Mouse (Mus musculus) G1E (cell line): ENCODE data around the gene Sox12. TPM values are rescaled to one million over a fixed set of nuclear protein-coding genes. Genes with fewer than 3 reads are reported as not detected.
"Not testable (repeated sequence)": the region's sequence is repeated elsewhere in the genome, so short reads cannot be mapped to it uniquely, and the experiment has no call there.

Experiments used
- ATAC-seq: 2 replicates; pipeline ENCODE4 v1.8.0; 2016; ENCODE audit warnings: mild to moderate bottlenecking; ENCODE audit not compliant: insufficient number of reproducible peaks, poor library complexity, low FRiP score, severe bottlenecking; ENCODE audit errors: extremely low read depth
- DNase-seq: peaks from one replicate; pipeline ENCODE4 v3.0.0; 2012; ENCODE audit warnings: low spot score
- H3K27me3 ChIP-seq: 2 replicates; pipeline ENCODE4 v1.6.1; 2012; ENCODE audit warnings: mild to moderate bottlenecking, low read length, inconsistent platforms; ENCODE audit not compliant: insufficient read depth
- H3K36me3 ChIP-seq: replicated peaks from 2 replicates; pipeline ENCODE3; 2012; ENCODE audit warnings: mild to moderate bottlenecking, inconsistent platforms
- H3K4me1 ChIP-seq: 2 replicates; pipeline ENCODE4 v1.6.1; 2012; ENCODE audit warnings: low read depth, low read length, inconsistent platforms, mixed read lengths; ENCODE audit not compliant: insufficient read depth
- H3K4me3 ChIP-seq: 2 replicates; pipeline ENCODE4 v1.5.1; 2012; ENCODE audit warnings: low read depth, mild to moderate bottlenecking, inconsistent platforms, low read length, moderate library complexity, mixed read lengths
- H3K9me3 ChIP-seq: replicated peaks from 2 replicates; pipeline ENCODE4 v1.6.1; 2012; ENCODE audit warnings: inconsistent platforms
- CTCF ChIP-seq: IDR thresholded peaks from 2 replicates; pipeline ENCODE4 v1.5.1; 2012; ENCODE audit warnings: low read depth, low read length, inconsistent platforms, mixed read lengths
- GATA1 ChIP-seq: IDR thresholded peaks from 2 replicates; pipeline ENCODE4 v1.6.1; 2012; ENCODE audit warnings: borderline replicate concordance, low read length, inconsistent platforms, mixed read lengths
- GATA2 ChIP-seq: IDR thresholded peaks from 2 replicates; pipeline ENCODE4 v1.6.1; 2012; ENCODE audit warnings: low read depth, low read length, inconsistent platforms, borderline replicate concordance
- POLR2AphosphoS5 ChIP-seq: IDR thresholded peaks from 2 replicates; pipeline ENCODE4 v1.6.1; 2012; ENCODE audit warnings: low read depth, low read length, inconsistent platforms; ENCODE audit not compliant: insufficient replicate concordance
- TAL1 ChIP-seq: conservative IDR thresholded peaks from 2 replicates; pipeline ENCODE4 v1.6.1; 2012; ENCODE audit warnings: low read depth, low read length, inconsistent platforms, mixed read lengths
- polyA plus RNA-seq: library from polyadenylated mRNA; stranded (reverse); fragments of >175 nt; gene quantifications from 2 replicates; pipeline ENCODE4 v1.2.3, GENCODE M21; 2012
- total RNA-seq, 2 experiments: library from RNA; stranded (forward) in 1 of 2; stranded (reverse) in 1 of 2; fragments of 200-1000 nt in 1 of 2; fragments of >200 nt in 1 of 2; fragmentation: Nextera tagmentation in 1 of 2; gene quantifications; 2 replicates each; pipeline ENCODE4 v1.2.3; 2014 to 2017

Gene Sox12
- total and polyA plus RNA-seq, 3 experiments = 0.98 to 60.0 (median 29.4) TPM

- H3K36me3 ChIP-seq = peaks cover 48% of the 10 kb centered on the region
- H3K4me3 ChIP-seq = no peak overlapping the region
- TF ChIP-seq POLR2AphosphoS5 = no peak
- no peak for TF ChIP-seq CTCF
- TF ChIP-seq GATA2 = no peak
- no peak for TF ChIP-seq GATA1
- no peak for TF ChIP-seq TAL1
- ATAC-seq (no peak), DNase-seq (no peak)
- H3K9me3 ChIP-seq = no peaks in the 10 kb centered on the region
- H3K4me1 ChIP-seq = peaks cover 45% of the 10 kb centered on the region
- H3K27me3 ChIP-seq = peaks cover 6% of the 10 kb centered on the region; the same call in 1 of the 2 replicates
Observed at GRCm38 (mm10) chr2:152438963-152439362, 41.1 kb upstream of the Sox12 start.

DNA sequence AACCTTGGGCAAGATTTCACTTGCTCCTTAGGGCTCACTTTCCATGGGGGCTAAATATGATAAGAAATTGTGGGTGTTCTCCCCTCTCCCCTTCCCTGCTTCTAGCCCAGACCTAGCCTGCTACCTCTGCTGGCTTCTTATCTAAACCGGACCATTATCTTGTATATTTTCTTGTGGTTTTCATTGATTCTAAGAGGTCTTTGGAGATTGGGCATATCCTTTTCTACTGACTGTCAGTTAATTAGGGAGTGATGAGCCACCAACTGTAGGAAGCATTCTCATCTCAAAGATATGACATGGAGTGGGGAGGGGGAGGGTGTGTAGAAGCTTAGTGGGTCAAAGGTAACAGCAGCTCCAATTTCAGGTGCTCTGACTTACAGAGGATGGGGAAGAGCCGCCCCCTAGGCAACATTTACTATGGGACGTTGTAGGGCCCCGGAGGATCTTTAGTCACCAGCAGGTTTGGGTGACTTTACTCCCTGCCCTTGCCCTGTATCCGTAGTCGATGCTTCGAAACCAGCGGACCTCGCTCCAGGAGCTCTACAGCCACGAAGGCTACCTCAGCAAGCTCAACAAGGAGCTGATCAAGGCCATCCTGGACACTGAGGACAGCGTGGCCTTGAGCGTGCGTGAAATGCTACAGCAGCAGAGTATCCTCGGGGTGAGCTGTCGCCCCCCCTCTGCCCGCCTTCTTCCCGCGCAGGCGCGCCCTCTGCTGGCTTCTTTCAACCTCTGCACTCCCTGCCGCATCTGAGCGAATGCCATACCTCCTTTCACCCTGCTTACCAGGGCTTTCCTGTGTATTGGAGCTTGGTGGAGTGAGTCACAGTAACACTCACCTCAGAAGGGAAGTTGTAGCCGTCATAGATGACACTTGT lies 39.4 kb upstream of the Sox12 start:
- peak; percentile 47 for ATAC-seq
- Histone ChIP-seq H3K36me3 (peaks cover 40% of the 10 kb centered on the region), H3K27me3 (peaks cover 2% of the 10 kb centered on the region), H3K4me3 (peak overlapping the region; percentile 68), H3K4me1 (peaks cover 48% of the 10 kb centered on the region), H3K9me3 (no peaks in the 10 kb centered on the region)
- DNase-seq = peak; percentile 51
- TF ChIP-seq POLR2AphosphoS5 (no peak), GATA1 (no peak), CTCF (peak; percentile 95), TAL1 (no peak), GATA2 (no peak)

GRCm38 (mm10) chr2:152436405-152436901 lies 38.6 kb upstream of the Sox12 start:
- peaks cover 49% of the 10 kb centered on the region for H3K4me1 ChIP-seq
- no peaks in the 10 kb centered on the region for H3K9me3 ChIP-seq
- H3K36me3 ChIP-seq = peaks cover 39% of the 10 kb centered on the region
- ATAC-seq = no peak
- TF ChIP-seq TAL1 = no peak
- TF ChIP-seq CTCF = no peak
- TF ChIP-seq POLR2AphosphoS5 = no peak
- no peak for TF ChIP-seq GATA2
- TF ChIP-seq GATA1 = no peak
- no peak for DNase-seq
- peak overlapping the region; percentile 37; the same call in 1 of the 2 replicates for H3K4me3 ChIP-seq
- peaks cover 2% of the 10 kb centered on the region for H3K27me3 ChIP-seq

GRCm38 (mm10) chr2:152428481-152428880 lies 30.6 kb upstream of the Sox12 start:
- not testable (repeated sequence) for DNase-seq, H3K27me3 ChIP-seq, H3K4me3 ChIP-seq, H3K9me3 ChIP-seq, ATAC-seq
- Histone ChIP-seq H3K36me3 (peaks cover 31% of the 10 kb centered on the region), H3K4me1 (peaks cover 11% of the 10 kb centered on the region)

GRCm38 (mm10) chr2:152427493-152427892 lies 29.6 kb upstream of the Sox12 start:
- TF ChIP-seq GATA1 = no peak
- no peak for TF ChIP-seq TAL1
- no peak for TF ChIP-seq CTCF
- H3K9me3 ChIP-seq = peaks cover 5% of the 10 kb centered on the region
- peaks cover 28% of the 10 kb centered on the region for H3K36me3 ChIP-seq
- H3K27me3 ChIP-seq = no peaks in the 10 kb centered on the region
- H3K4me3 ChIP-seq = no peak overlapping the region
- ATAC-seq (no peak), DNase-seq (no peak)
- peaks cover 3% of the 10 kb centered on the region; the same call in 1 of the 2 replicates for H3K4me1 ChIP-seq

DNA sequence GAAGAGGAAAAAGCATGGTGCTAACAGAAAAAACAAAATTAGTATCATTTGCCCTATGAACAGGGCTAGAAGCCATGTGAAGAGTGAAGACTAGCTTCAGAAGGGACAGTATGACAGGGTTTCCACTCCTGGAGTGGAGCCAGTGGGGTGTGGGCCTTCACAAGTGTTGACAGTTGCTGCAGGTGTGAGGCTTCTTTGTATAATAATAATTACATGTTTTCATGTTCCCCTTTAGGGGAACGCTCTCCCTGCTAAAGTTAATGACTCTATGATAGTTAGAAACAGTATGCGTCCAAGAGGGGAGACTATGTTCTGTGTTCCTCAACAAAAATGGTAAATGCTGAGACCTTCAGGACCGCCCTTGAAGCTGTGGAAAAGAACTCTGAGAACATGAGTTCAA lies 17.9 kb upstream of the Sox12 start:
- ATAC-seq (no peak), DNase-seq (no peak)
- peaks cover 16% of the 10 kb centered on the region for H3K4me1 ChIP-seq
- H3K9me3 ChIP-seq = peaks cover 46% of the 10 kb centered on the region
- peak overlapping the region; percentile 78; the same call in 1 of the 2 replicates for H3K4me3 ChIP-seq
- H3K27me3 ChIP-seq = no peaks in the 10 kb centered on the region
- TF ChIP-seq CTCF = no peak
- no peak for TF ChIP-seq POLR2AphosphoS5
- peaks cover 19% of the 10 kb centered on the region for H3K36me3 ChIP-seq
